Mouse (Mus musculus) limb, embryonic 11.5 days (tissue): ENCODE measurements around the gene Stom. TPM values are rescaled to one million over a fixed set of nuclear protein-coding genes. Genes with fewer than 3 reads are reported as not detected.

Experiments used
- ATAC-seq: fragments of 200-750 bp; cut with Nextera tagmentation; 2 replicates; pipeline ENCODE4 v1.8.0; 2017; ENCODE audit warnings: low read depth; ENCODE audit not compliant: insufficient number of reproducible peaks, low FRiP score, low TSS enrichment
- DNase-seq: peaks from one replicate; pipeline ENCODE4 v3.0.0-alpha.2; 2015; ENCODE audit warnings: low spot score
- H3K27ac ChIP-seq: fragments of 300-500 bp; sonication (generic); replicated peaks from 2 replicates; pipeline ENCODE4 v1.5.1; 2014; ENCODE audit warnings: low read depth, mild to moderate bottlenecking, low read length
- H3K27me3 ChIP-seq: fragments of 300-500 bp; sonication (generic); 2 replicates; pipeline ENCODE4 v1.6.1; 2014; ENCODE audit warnings: mild to moderate bottlenecking, low read length, mixed read lengths; ENCODE audit not compliant: control insufficient read depth, insufficient read depth
- H3K36me3 ChIP-seq: fragments of 300-500 bp; sonication (generic); 2 replicates; pipeline ENCODE4 v1.6.1; 2014; ENCODE audit warnings: mild to moderate bottlenecking, low read length, moderate library complexity, mixed read lengths; ENCODE audit not compliant: control insufficient read depth, insufficient read depth
- H3K4me1 ChIP-seq: fragments of 300-500 bp; sonication (generic); 2 replicates; pipeline ENCODE4 v1.6.1; 2014; ENCODE audit warnings: low read length, mixed read lengths; ENCODE audit not compliant: control insufficient read depth, insufficient read depth
- H3K4me2 ChIP-seq: fragments of 300-500 bp; sonication (generic); 2 replicates; pipeline ENCODE4 v1.6.1; 2014; ENCODE audit warnings: low read depth, mild to moderate bottlenecking, moderate library complexity; ENCODE audit not compliant: severe bottlenecking
- H3K4me3 ChIP-seq: fragments of 300-500 bp; sonication (generic); 2 replicates; pipeline ENCODE4 v1.5.1; 2014; ENCODE audit warnings: low read depth, low read length
- H3K9ac ChIP-seq: fragments of 300-500 bp; sonication (generic); 2 replicates; pipeline ENCODE4 v1.6.1; 2014; ENCODE audit warnings: mild to moderate bottlenecking, low read length
- H3K9me3 ChIP-seq: fragments of 300-500 bp; sonication (generic); 2 replicates; pipeline ENCODE4 v1.6.1; 2016; ENCODE audit warnings: low read length; ENCODE audit not compliant: control insufficient read depth
- WGBS: fragments of 180-500 bp; shearing (Covaris S2); extraction: QIAGEN DNeasy Blood & Tissue Kit; methylation state at CpG from one replicate; pipeline ENCODE4 v1.1.7; 2014; 5-methylcytosine and 5-hydroxymethylcytosine counted together
- polyA plus RNA-seq: library from polyadenylated mRNA; unstranded; fragments of >200 nt; fragmentation: Nextera tagmentation; extraction: Ambion mirVana; gene quantifications from 2 replicates; pipeline ENCODE4 v1.2.1, GENCODE M21; 2014

Stom gene
- polyA plus RNA-seq, 1 experiment from 2014 or later = 10.9 TPM

- no peak for ATAC-seq
- DNase-seq = peak; percentile 77
- Histone ChIP-seq H3K4me3 (no peak overlapping the region), H3K4me1 (no peaks in the 10 kb centered on the region), H3K36me3 (no peaks in the 10 kb centered on the region; the same call in 1 of the 2 replicates), H3K27ac (no peak overlapping the region), H3K4me2 (no peak overlapping the region), H3K27me3 (no peaks in the 10 kb centered on the region), H3K9me3 (no peaks in the 10 kb centered on the region), H3K9ac (no peak overlapping the region)
- WGBS = 17% methylated on average over 3 of the region's 3 CpGs
Observed at GRCm38 (mm10) chr2:35291856-35292255, 44.9 kb downstream of the Stom start.

DNA sequence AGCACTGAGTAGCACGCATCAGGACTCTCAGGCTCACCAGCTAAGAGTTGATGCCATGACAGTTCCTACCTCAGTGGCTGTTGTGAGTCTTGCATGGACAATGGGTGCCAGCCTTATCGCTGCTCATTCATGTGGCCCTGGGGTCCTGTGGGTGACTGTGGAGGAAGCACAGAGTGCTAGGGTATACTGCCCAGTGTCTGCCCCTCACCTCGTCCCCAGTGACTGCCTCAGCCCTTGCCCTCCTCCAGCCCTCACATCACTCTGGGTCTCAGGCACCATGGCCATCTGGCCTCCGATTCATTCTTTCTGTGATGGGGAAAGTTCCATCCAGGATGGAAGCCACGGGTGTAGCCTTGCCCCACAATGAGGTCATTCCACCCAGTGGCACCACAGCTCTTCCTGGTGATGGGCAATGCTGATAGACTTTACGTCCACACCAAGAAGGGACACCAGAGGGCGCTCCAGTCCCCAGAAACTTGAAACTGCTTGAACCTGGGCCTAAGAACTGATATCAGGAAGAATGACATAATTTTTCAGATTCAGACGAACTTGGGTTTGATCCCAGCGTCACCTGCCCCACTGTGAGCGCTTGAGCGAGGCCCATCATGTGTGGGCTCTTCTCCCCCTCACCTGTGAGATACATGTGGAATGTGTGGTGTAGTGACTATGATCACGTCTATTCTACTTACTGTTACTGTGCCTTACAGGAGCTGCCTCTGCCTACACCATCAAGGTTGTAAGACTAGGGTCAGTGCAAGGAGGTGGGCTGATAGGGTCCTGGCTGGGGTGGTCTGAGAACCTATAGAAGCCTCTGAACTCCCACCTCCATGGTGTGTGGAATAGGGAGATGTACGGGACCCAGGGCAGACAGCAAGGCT lies 47.8 kb downstream of the Stom start:
- no peak overlapping the region for H3K9ac ChIP-seq
- no peak for ATAC-seq
- H3K4me2 ChIP-seq = no peak overlapping the region
- H3K9me3 ChIP-seq = no peaks in the 10 kb centered on the region
- H3K27me3 ChIP-seq = 0 out of 2 replicates have a peak, but pooled peaks cover 2% of the 10 kb centered on the region
- no peaks in the 10 kb centered on the region for H3K4me1 ChIP-seq
- no peak overlapping the region for H3K27ac ChIP-seq
- H3K36me3 ChIP-seq = no peaks in the 10 kb centered on the region; the same call in 1 of the 2 replicates
- 38% methylated on average over 13 of the region's 13 CpGs for WGBS
- H3K4me3 ChIP-seq = no peak overlapping the region
- peak; percentile 88 for DNase-seq

- Histone ChIP-seq H3K4me3 (no peak overlapping the region), H3K9me3 (no peaks in the 10 kb centered on the region), H3K36me3 (no peaks in the 10 kb centered on the region; the same call in 1 of the 2 replicates), H3K27ac (no peak overlapping the region), H3K4me2 (no peak overlapping the region), H3K4me1 (no peaks in the 10 kb centered on the region), H3K9ac (no peak overlapping the region), H3K27me3 (peaks cover 14% of the 10 kb centered on the region)
- no peak for ATAC-seq
- WGBS = 91% methylated on average over 12 of the region's 12 CpGs
- no peak for DNase-seq
Observed at GRCm38 (mm10) chr2:35287017-35287620, 49.7 kb downstream of the Stom start.

GRCm38 (mm10) chr2:35285209-35285608 lies 51.6 kb downstream of the Stom start:
- Histone ChIP-seq H3K9me3 (no peaks in the 10 kb centered on the region), H3K4me1 (no peaks in the 10 kb centered on the region), H3K27ac (no peak overlapping the region), H3K4me3 (no peak overlapping the region), H3K36me3 (no peaks in the 10 kb centered on the region), H3K27me3 (peaks cover 20% of the 10 kb centered on the region), H3K4me2 (no peak overlapping the region), H3K9ac (no peak overlapping the region)
- no peak for DNase-seq
- 82% methylated on average over 5 of the region's 5 CpGs for WGBS
- ATAC-seq = no peak

- H3K4me2 ChIP-seq = no peak overlapping the region
- no peaks in the 10 kb centered on the region for H3K36me3 ChIP-seq
- no peak overlapping the region for H3K27ac ChIP-seq
- no peak overlapping the region for H3K9ac ChIP-seq
- no peak for DNase-seq
- peaks cover 20% of the 10 kb centered on the region for H3K27me3 ChIP-seq
- WGBS = 85% methylated on average over 4 of the region's 4 CpGs
- no peaks in the 10 kb centered on the region for H3K9me3 ChIP-seq
- H3K4me1 ChIP-seq = no peaks in the 10 kb centered on the region
- ATAC-seq = 0 out of 2 replicates have a peak, but pooled peaks have one; percentile 63
- no peak overlapping the region for H3K4me3 ChIP-seq
Observed at GRCm38 (mm10) chr2:35283997-35284396, 52.8 kb downstream of the Stom start.

DNA sequence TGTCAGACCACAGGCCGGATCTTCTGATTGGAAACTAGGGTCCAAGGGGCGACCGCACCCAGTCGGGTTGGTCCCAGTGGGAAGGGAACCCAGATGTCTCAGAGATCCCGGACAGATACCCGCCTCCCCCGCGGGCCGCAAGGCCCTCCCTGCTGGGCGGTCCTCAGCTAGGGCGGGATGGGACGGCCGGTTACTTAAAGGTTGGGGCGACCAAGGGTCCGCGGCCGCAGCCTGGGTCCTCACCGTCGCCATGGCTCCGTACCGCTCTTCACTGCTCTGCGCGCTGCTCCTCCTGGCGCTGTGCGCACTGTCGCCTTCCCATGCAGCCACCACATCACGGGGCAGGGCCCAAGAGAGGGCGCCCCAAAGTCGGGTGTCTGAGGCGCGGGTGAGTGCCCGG lies 54.6 kb downstream of the Stom start:
- no peaks in the 10 kb centered on the region for H3K9me3 ChIP-seq
- DNase-seq (peak; percentile 49), ATAC-seq (peak; percentile 51; the same call in 1 of the 2 replicates)
- H3K4me3 ChIP-seq = peak overlapping the region; percentile 17
- H3K27ac ChIP-seq = no peak overlapping the region
- no peaks in the 10 kb centered on the region for H3K4me1 ChIP-seq
- peak overlapping the region; percentile 43 for H3K4me2 ChIP-seq
- 1% methylated on average over 32 of the region's 32 CpGs for WGBS
- peaks cover 20% of the 10 kb centered on the region for H3K27me3 ChIP-seq
- no peaks in the 10 kb centered on the region for H3K36me3 ChIP-seq
- peak overlapping the region; percentile 32; the same call in 1 of the 2 replicates for H3K9ac ChIP-seq

DNA sequence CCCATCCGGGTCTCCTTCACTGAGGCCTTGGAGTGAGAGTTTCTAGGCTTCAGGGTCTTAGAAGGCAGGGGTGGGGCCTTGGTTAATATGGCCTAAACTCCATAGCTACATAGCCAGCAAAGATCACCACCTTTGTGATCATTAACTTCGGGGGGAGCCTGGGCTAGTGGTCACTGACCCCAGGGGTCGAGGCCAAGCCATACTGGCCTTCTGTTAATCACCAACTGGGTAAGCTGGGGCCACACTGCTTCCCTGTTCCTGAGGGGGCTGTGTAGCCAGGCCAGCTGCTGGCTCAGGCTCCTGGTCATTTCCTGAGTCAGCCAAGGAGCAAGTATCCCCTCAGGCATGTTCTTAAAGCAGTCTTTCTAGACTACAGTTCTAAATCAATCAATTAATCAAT lies 56.8 kb downstream of the Stom start:
- ATAC-seq (no peak), DNase-seq (no peak)
- H3K36me3 ChIP-seq = no peaks in the 10 kb centered on the region
- peaks cover 20% of the 10 kb centered on the region for H3K27me3 ChIP-seq
- no peak overlapping the region for H3K9ac ChIP-seq
- H3K4me3 ChIP-seq = no peak overlapping the region
- H3K4me2 ChIP-seq = no peak overlapping the region
- no peaks in the 10 kb centered on the region for H3K9me3 ChIP-seq
- WGBS = 67% methylated on average over 3 of the region's 3 CpGs
- no peak overlapping the region for H3K27ac ChIP-seq
- no peaks in the 10 kb centered on the region for H3K4me1 ChIP-seq

GRCm38 (mm10) chr2:35278371-35279210 lies 58.2 kb downstream of the Stom start:
- DNase-seq = no peak
- no peak for ATAC-seq
- 84% methylated on average over 7 of the region's 7 CpGs for WGBS
- Histone ChIP-seq H3K9ac (no peak overlapping the region), H3K27me3 (peaks cover 16% of the 10 kb centered on the region), H3K4me2 (no peak overlapping the region), H3K27ac (no peak overlapping the region), H3K4me1 (peaks cover 3% of the 10 kb centered on the region; the same call in 1 of the 2 replicates), H3K36me3 (no peaks in the 10 kb centered on the region), H3K4me3 (no peak overlapping the region), H3K9me3 (no peaks in the 10 kb centered on the region)
